Mouse (Mus musculus): ENCODE measurements at regions not wholly inside any gene's neighbourhood (a gene's known extent, or its start where the extent isn't known, plus 50 kb on each side); places are given as distances from the start of the nearest gene placed in this dataset.

DNA sequence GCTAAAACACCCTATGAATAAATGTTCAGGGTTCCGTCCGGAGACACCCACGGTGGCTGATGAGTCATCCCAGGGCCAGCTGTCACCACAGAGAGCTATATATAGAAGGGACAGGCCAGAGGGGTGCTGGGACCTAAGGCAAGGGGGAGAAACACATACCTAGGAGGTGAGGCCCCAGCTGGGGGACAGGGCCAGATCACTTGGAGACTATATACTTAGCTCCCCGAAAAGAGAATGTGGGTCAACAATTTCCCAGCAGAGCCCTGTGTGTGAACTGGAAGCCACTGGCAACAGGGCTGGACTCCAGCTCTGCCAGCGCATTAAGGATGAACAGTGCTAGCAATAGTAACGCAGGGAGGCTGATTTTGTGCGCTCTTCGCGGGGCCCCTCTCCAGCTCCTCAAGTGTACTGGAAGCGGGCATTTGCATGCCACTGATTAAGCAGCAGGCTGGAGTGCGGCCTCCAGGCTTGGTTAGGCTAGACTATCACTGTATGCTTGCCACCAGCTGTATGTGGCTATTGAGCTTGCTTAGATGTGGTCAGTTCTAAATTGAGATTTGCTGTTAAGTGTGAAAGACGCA is 320.4 kb downstream of the Bcor start:
- CTCF ChIA-PET: no interaction called here

DNA sequence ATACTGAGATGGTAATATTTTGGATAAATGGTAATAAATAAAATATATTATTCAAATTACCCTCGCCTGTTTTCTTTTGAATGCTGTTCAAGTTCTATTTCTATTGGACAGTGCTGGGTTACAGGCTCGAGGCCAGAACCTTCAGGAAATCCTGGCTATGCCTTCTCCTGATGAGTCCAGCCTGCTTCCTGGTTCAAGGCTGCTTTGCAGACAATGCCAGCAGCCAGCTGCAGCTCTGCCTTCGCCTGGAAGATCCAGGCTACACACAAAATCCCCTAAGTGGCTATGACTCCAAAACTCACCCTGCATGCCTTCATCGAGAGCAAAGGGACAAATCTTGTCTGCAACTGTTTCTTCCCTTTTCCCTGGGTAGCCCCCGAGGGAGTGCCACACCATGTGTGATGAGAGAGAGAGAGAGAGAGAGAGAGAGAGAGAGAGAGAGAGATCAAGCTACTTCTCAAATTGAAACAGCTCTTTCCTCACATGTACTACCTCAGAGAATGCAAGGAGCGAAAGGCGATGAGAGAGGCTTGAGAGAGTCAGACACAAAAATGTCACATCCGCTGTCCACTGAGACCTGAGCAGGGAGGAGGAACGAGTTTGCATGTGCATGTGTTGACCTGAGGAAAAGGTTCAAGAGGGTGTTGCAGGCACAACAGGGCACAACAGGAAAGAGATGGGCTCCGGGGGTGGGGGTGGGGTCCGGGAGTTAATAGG is 319.7 kb downstream of the Bcor start:
- CTCF ChIA-PET: no interaction called here

DNA sequence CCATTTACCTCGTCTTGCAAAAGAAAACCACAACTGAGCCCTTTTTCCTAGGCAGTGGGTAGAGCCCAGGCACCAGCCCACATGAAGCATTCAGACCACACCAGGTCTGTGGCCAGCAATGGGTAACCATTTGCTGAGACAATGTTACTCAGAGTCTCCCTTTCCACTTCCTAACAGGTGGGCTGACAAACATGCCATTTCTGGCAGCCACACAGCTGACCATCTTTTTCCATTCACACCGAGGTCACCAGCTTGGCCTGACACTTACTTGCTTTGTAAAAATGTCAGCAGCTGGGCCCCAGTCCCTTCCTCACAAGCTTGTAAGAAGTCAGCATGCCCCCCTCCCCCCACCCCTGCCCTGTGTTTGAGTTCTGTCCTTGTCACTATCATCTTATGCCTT is 314.6 kb downstream of the Bcor start:
- CTCF ChIA-PET: no interaction called here

DNA sequence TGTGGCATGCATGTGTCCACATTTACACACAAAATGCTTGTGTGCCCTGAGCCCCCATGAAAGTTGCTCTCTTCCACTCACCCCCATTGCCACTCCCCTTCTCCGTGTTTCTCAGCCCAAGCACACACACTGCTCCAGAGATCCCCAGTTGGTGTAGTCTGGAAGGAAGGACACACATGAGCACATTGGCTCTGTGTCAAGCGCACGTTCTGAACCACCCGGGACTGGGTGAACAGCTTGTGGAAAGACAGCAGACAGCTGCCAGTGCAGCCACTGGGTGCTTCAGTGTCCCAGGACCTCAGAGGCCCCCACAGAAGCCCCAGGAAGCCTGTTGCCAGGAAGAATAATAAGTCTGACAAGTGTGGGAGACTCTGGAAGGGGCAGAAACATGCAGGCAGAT is 304.2 kb downstream of the Bcor start:
- CTCF ChIA-PET: no interaction called here

DNA sequence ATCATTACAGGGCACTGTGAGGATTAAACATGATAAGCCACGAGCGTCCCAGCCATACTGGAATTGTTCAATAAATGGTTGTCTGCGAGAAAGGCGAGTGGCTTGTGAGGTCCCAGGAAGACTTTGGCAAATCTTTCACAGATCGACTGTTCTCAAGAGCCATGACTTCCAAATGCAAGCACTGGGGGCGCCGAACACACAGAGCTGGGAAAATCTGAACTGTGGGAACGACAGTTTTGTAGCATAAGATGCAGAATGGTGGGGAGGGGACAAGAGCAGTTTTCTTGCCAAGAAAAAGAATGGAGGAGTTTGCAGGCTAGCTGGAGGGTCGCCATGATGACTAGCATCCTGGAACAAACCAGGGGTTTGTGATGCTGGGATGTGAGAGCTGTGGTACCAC is 300.8 kb downstream of the Bcor start:
- CTCF ChIA-PET: no interaction called here

DNA sequence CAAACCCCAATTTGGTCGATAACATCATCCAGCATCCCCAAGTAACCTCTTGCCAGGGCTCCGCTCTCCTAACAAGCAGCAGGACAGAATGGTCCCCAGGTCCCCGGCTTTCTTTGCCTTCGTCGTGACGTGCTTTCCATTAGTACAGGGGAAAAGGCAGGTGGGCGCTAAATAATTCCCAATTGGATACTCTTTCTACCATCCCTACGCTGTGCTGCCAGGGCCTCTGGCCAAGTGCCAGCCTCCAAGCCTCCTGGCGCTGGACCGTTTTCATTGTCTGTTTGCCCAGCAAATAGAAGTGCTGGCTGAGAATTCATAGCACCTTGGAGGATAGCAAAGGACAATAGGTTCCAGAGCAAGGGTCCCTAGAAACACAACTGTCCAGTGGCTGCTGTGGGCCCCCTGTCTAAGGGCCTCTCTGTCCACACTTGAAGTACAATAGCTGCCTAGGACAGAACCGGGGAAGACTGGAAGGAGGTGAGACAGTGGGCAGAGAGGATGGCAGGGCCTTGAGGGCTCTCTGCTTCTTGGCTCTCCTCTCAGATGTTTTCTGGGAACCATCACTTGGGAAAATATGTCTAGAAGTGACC is 298.9 kb downstream of the Bcor start:
- CTCF ChIA-PET: no interaction called here

DNA sequence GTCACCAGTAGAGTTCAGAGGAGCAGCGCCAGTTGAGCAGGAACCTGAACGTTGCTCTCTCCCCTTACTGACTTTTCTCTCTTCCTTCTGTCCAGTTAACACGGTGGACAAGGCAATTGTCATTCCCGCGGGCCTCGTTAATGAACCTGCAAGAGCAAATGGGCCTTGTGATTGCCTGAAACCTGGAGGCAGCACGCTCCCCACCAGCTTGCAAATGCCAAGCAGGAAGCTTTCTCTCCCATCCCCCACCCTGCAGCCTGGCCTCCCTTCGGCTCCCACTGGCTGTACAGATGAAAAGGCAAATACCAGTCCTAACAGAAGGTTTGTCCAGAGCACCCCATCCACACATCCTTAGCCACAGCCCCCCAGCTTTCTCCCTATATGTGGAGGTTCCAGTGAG is 298.3 kb downstream of the Bcor start:
- CTCF ChIA-PET: no interaction called here

DNA sequence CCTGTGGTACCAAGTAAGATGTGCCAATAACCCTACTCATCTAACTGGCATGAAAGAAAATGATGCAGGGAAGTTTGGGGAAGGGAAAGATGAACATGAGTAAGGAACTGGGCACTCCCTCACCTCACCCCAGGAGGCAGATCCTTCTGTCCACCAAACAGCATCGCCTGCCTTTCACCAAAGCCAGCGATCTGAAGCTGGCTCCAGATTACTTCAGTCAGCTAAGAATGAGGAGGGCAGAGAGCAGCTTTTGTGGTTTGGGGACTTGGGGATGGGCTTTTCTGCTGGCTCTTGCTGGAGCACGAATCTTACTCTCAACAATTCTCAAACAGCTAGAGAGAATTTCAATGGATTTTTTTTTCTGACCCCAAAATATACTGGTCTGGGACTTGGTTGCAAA is 297.0 kb downstream of the Bcor start:
- CTCF ChIA-PET: no interaction called here

DNA sequence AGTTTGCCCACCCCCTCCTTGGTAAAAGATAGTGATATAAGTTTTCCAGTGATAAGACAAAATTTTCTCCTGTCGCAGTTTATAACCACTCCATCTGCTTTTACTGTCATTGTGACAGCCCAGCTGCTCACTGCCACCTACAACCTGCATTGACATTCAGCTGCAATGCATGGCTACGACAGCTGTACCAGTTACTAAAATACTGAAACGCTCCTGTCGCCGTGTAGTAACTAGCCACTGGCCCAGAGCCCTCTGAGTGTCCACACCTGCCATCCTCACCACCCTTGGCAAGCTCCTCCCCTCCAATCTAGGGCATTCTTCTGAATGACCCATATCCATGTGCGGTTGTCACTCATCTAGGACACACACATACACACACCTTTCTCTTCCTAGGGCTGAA is 286.2 kb downstream of the Bcor start:
- CTCF ChIA-PET: no interaction called here

DNA sequence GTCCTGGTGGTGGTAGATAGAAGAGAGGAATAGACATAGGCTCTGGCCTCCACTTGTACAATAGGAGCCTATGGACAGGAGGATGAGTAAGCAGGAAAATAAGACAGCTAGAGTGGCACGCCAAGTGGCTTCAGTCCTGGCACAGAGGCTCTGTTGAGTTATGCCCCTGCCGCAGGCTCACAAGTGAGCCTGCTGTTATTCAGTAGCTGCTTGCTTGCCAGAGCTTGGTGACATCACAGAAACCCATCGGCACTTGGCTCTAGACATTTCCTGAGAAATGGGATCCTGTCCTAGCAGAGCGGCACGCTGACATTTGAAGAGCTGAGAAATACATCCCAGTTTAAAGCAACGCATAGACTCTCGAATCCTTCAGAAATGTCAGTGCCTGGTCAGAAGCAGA is 283.5 kb downstream of the Bcor start:
- CTCF ChIA-PET: no interaction called here

DNA sequence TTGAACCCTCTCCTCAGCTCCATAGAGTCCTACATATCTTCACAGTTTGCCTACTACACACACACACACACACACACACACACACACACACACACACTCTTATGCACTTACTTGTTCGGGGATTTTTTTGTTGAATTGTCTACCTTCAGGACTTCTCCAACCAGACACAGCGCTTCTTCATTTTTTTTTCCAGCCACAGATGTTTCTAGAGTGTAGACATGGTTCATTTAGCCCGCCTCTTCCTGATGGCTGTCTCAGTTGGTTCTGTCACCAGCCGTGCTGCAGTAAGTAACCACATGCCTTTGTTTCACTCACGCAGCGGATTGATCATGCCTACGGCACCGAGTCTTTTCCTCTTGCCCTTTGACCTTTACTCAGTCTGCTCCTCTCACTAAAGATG is 282.1 kb downstream of the Bcor start:
- CTCF ChIA-PET: no interaction called here

DNA sequence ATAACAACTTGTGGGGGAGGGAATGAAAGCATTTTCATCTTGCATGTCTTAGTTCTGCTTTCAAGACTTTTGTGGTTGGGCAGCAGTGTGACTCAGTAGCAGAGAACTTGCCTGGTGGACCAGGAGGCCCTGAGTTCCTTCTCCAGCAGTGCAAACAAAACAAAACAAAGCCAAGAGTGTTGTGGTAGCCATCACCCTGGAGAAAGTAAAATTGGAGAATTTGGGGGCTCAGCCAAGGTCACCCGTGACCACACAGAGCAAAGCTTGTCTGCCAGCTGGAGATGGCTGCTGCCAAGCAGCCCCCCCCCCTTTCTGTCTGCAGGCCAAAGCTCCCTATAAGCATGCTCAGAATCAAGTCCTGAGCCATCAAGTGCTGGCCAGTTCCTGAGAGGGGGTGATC is 279.2 kb downstream of the Bcor start:
- CTCF ChIA-PET: no interaction called here

DNA sequence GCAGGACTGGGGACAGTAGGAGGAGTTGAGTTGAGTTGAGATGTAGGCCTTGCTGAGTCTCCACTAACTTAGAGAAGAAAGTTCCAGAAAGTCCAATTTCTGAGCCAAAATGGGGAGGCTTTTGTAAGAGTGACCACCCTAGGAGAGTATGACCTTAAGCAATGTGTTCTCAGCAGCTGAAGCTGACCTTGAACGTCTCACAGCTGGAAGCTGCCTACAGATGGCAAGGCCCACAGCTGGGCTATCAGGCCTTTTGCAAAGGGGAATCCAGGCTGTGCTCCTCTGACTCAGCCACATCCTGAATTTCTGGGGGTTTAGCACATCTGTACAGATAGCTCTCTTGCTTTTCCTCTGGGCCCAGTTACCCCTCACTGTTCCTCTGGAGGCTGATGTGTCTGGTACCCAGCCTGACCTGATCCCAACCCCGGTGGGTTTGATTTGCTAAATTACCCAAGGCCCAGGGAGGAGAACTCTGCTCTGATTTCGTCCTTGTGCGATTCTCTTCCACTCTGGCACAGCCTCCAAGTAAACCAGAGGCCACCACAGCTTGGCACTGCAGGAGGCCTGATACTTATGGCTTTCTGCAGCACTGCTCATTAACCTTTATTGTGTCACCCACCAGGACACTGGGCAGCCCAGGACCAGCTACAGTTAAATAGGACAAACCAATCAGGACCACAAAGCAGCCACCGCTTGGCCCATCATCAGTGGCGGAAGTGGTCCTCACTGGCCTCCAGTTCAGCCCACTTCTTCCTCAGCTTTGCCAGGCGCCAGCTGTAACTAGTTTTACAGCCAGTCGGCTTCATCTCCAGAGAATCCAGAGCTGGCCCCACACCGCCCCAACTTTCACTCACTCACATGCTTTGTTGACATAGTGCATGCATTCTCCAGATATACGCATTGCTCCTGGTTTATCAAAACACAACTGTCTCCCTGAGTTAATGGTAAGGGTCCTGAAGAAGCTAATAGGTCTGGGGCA is 276.1 kb downstream of the Bcor start:
- CTCF ChIA-PET: interaction anchor here (0.7 kb wide), 1 partner anchor 506 kb away, joined by 4 read pairs; no protein-coding TSS in a partner anchor

DNA sequence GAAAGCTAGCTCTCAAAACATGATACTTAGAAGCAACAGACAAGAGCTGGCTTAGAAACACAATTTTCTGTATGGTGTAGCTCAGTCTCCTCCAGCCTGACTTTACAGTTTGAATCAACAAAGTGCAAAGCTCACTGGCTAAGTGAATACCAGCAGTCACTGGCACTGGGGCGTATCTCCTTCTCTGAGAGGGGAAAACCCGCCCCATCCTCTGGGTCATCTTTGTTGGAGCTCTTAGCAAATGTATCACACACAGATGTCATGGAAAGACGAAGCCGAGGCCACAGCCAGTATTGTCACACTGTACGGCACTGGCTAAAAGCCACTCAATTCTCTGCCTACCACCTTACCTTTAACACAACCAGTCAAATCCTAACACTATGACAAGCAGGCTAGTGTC is 267.8 kb downstream of the Bcor start:
- CTCF ChIA-PET: no interaction called here

DNA sequence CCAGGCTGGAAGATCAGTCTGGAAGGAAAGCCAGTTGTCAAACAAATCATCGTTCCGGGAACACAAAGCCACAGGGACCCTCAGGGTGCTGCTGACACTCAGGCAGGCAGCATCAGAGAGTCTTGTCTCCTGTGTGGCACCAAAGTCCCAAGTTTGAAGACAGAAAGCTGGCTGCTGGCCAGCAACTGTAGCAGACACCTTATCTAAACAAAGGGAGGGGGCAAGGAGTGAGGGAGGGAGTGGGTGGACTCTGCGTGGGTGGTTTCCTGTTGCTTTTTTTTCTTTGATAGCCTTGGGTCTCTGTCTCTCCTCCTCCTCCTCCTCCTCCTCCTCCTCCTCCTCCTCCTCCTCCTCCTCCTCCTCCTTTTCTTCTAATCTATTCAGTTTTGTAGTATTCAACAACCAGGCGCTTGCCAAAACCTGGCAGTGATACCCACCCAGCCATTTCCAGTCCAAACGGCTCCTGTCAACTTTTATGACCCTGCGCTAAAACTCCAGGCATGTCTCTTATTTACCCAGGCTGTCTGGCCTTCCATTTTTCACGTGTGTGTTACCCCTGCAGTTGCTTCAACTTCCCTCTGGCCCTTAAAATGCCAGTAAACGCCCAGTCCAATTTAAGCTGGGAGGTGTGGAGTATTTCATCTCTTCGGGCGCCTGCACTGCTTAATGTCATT is 266.4 kb downstream of the Bcor start:
- CTCF ChIA-PET: no interaction called here

DNA sequence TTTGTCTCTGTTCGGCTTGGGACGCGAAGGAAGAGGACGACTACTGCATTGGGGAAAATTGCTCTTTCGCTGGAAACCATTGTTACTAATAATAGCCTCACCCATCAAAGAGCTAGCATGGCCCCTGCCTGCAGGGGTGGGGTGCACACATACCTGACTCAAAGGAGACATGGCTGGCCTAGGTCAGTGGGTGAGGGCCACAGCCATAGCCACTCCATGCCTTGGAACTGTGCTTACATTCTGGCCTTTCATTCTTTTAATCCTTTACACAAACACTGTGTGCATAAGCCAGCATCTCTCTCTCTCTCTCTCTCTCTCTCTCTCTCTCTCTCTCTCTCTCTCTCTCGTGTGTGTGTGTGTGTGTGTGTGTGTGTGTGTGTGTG is 265.9 kb downstream of the Bcor start:
- CTCF ChIA-PET: no interaction called here

DNA sequence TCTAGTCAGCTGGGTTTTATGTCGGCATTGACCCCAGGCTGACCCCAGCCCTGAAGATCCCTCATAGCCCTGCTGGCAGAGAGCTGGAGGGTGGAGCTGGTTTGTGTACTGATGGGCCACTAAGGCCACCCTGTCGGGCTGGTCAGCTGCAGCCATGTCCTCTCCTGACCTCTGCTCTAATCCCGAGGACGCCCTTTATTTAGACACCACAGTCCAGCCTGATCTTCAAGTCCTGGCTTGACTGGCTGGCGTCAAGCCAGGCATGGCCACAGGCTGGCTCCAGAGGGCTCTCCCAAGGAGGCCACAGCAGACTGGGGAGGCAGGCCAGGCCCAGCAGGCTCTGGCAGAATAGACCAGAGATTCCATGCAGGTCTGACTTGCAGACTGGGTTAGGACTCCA is 264.8 kb downstream of the Bcor start:
- CTCF ChIA-PET: no interaction called here

DNA sequence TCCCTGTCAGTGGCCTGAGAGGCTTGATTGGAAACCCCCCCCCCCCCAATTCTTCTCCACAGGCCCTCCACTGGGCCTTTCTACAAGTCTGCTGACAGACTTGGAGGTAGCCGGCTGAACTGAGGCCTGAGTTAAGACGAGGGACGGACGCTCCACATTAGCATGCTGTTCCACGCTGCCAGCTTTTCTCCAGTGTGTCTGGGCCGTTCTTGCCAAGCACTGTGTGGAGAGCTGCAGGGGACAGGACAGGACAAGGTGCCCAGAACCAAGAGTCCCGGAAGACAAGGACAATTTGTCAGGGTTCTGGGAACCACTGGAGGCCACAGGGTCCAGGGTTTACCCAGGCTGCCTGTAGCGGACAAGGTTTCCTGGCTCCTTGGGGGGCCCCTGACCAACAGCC is 261.9 kb downstream of the Bcor start:
- CTCF ChIA-PET: no interaction called here

DNA sequence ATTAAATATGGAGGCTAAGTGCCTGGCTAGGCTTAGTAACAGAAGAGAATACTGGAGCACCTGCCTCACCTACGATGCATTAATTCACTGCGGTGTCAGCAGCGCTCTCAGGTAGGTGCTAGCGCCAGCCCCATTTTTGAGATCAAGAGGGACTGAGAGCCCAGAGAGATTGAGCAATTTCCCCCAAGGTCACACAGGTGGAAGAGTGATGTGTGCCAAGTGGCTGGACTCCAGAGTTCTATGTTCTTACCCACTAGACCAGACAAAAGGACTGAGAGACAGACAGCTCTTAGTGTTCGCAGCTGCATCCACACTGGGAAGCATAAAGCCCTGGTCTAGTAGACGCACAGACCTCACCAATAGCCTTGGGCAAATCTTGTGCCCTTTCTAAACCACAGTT is 261.1 kb downstream of the Bcor start:
- CTCF ChIA-PET: no interaction called here

DNA sequence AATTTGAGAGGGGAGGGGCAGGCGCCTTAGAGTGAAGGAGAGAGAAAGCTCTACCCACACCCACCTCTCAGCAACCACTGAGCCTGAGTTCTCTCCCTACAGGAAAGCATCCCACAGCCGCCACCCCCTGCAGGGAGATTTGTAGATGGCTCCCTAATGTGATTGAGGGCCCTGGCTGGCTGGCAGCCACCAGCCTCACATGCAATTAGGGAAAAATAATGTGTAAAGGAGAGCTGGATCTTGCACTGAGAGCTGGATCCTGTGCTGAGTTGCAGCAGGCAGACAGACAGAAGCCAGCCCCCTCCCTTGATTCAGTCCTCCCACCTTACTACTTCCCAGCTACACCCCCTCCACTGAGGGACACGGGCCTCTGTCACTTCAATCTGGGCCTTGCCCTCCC is 260.2 kb downstream of the Bcor start:
- CTCF ChIA-PET: no interaction called here

DNA sequence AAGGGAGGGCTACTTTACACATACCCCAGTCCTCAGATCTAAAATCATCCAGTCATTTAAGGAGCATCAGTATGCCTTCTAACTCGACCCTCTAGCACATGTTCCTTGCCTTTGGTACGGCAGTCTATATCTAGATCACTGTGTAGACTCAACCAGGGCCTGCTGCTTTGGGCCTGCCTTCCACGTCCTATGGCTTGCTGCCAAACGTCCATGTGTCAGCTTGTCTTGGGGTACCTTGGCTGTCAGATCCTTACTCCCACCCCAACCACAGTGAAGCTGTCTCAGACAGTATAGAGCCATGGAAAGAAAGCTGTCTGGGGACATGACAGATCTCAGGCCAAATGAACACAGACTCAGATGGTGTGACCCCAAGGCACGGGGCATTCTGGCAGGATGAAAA is 258.4 kb downstream of the Bcor start:
- CTCF ChIA-PET: no interaction called here

DNA sequence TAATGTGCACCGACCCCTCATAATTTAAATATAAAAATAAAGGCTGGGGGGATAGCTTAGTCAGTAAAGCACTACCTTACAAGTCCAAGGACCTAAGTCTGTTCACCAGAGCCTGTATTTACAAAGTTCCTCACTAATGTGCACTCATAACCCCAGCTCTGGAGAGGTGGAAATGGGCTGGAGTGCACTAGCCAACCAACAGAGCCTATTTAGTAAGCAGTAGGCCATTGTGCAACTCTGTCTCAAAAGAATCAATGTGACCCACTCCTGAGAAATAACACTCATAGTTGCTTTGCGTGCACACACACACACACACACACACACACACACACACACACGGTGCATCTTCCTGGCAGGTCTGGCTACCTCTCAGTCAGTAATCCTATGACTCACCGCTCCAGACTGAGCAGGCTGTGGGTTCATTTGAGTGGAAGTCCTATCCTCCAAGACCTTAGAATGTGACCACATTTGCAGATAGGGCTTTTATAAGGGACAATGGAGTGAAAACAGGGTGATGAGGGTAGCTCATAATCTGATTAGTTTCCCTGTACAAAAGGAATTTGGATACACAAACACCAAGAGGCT is 256.9 kb downstream of the Bcor start:
- CTCF ChIA-PET: no interaction called here
